Mouse (Mus musculus): ENCODE measurements around the gene Lypd3. TPM values are rescaled to one million over a fixed set of nuclear protein-coding genes. Genes with fewer than 3 reads are reported as not detected.
A peak's percentile ranks its signal among the peaks of the same experiment; 100 is the strongest.

Gene Lypd3
- polyA plus RNA-seq, 1 experiment: 0.06 TPM

DNA sequence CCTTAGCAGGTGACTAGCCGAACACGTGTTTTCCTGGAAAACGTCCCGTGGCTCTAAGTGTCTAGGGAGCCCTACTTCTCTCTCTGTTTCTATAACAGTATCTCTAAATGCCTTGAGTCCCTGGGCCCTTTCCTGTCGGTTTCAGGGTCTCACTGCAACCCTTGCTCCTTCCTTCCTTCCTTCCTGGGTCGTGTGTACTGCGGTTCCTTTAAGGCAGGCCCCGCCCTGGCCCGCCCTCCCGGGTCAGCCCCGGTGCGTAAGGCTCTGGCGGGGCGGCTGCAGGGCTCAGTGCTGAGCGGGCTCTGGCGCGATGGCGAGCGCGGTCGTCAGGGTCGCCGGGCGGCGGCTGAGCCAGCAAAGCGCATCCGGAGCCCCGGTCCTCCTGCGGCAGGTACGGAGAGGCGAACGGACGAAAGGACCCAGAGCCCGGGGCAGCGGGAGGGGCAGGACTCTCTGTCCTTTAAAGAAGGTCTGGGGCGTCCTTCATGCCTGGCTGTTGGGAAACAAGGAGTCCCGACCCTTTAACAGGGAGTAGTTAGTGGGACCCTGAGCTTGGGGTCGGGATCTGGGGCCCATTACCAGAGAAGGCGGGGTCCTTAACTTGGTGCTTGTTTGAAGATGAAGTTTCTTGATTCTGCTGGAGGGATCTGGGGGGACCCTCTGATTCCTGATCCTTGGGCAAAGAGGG lies 42.6 kb upstream of the Lypd3 start:
- no peak for TF ChIP-seq CTCF (IDR thresholded peaks at IDR 0.05; ENCODE audit: control insufficient read depth, insufficient read depth, insufficient replicate concordance, low read depth, low read length)
- TF ChIP-seq POLR2A (IDR thresholded peaks at IDR 0.05; ENCODE audit: control insufficient read depth, low read depth, low read length): no peak
- Histone ChIP-seq H3K27ac (ENCODE audit: control insufficient read depth, insufficient read depth, low read depth, low read length) (no peak overlapping the region), H3K4me1 (ENCODE audit: control insufficient read depth, insufficient read depth, low read length) (peaks cover 11% of the 10 kb centered on the region), H3K4me3 (ENCODE audit: control insufficient read depth, low read depth, low read length) (peak overlapping the region; percentile 79), H3K27me3 (ENCODE audit: control insufficient read depth, insufficient read depth, low read length) (no peaks in the 10 kb centered on the region; the same call in 1 of the 2 replicates), H3K36me3 (ENCODE audit: control insufficient read depth, insufficient read depth, low read length) (no peaks in the 10 kb centered on the region)

DNA sequence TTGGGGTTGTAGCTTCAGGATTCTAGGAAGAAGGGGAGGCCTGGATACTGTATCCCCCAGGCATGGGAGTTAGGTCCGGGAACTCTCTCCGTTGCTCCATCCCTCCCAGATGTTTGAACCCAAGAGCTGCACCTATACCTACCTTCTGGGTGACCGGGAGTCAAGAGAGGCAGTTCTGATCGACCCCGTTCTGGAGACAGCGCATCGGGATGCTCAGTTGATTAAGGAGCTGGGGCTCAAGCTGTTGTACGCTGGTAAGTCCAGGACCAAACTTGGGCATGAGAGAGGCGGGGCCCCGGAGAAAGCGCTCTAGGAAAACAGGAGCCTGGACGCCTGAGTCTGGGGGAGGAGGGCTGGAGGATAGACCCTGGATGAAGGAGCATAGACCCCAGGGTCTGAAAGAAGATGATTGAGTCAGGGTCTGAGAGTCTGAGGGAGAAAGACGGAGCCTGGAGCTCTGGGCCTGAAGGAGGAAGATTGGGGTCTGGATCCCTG lies 42.0 kb upstream of the Lypd3 start:
- TF ChIP-seq POLR2A (IDR thresholded peaks at IDR 0.05; ENCODE audit: control insufficient read depth, low read depth, low read length) (no peak), CTCF (IDR thresholded peaks at IDR 0.05; ENCODE audit: control insufficient read depth, insufficient read depth, insufficient replicate concordance, low read depth, low read length) (no peak)
- H3K27ac ChIP-seq (ENCODE audit: control insufficient read depth, insufficient read depth, low read depth, low read length): no peak overlapping the region

DNA sequence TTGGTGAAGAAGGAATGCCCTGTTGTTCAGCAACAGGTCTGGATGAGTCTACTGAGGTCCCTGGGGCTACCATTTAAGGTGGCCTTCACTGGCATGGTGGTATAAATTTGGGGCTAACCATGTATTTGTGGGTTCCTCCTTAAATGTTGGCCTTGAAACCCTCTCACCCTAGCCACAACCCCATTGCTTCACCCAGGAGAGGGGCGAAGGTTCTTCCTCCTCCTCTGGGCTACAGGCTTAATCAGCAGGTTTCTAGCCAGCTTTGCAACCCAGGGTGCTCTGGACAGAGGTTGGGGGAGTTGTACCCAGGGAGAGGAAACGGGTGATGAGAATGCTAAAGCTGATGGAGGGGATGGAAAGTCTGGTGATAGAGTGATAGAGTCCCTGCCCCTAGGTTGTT lies 40.9 kb upstream of the Lypd3 start:
- no peaks in the 10 kb centered on the region for H3K36me3 ChIP-seq (ENCODE audit: control insufficient read depth, insufficient read depth, low read length)
- TF ChIP-seq CTCF (IDR thresholded peaks at IDR 0.05; ENCODE audit: control insufficient read depth, insufficient read depth, insufficient replicate concordance, low read depth, low read length) (no peak), POLR2A (IDR thresholded peaks at IDR 0.05; ENCODE audit: control insufficient read depth, low read depth, low read length) (no peak)
- H3K4me1 ChIP-seq (ENCODE audit: control insufficient read depth, insufficient read depth, low read length): peaks cover 11% of the 10 kb centered on the region
- H3K4me3 ChIP-seq (ENCODE audit: control insufficient read depth, low read depth, low read length): no peak overlapping the region
- no peak overlapping the region for H3K27ac ChIP-seq (ENCODE audit: control insufficient read depth, insufficient read depth, low read depth, low read length)
- no peaks in the 10 kb centered on the region; the same call in 1 of the 2 replicates for H3K27me3 ChIP-seq (ENCODE audit: control insufficient read depth, insufficient read depth, low read length)

More for the DNA sequence above, 42.0 kb upstream of the Lypd3 start:
- Histone ChIP-seq H3K36me3 (ENCODE audit: control insufficient read depth, insufficient read depth, low read length) (no peaks in the 10 kb centered on the region), H3K4me1 (ENCODE audit: control insufficient read depth, insufficient read depth, low read length) (peaks cover 11% of the 10 kb centered on the region), H3K27me3 (ENCODE audit: control insufficient read depth, insufficient read depth, low read length) (no peaks in the 10 kb centered on the region; the same call in 1 of the 2 replicates), H3K4me3 (ENCODE audit: control insufficient read depth, low read depth, low read length) (peak overlapping the region; percentile 79)

DNA sequence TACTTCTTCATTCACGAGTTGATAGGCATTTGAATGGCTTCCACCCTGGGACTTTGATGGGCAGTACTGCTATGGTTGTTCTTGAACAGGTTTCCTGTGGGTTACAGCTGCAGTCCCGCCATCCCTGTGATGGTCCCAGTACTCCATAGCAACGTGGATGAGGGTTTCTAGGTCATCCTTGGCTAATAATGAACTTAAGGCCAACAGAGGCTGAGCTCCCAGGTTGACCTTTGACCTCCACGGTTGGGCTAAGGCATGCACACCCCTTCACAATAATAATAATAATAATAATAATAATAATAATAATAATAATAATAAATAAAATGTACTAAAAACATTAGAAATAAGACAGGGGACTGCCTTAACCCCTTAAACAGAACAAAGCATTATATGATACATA lies 38.2 kb upstream of the Lypd3 start:
- Histone ChIP-seq H3K4me3 (ENCODE audit: control insufficient read depth, low read depth, low read length) (no peak overlapping the region), H3K4me1 (ENCODE audit: control insufficient read depth, insufficient read depth, low read length) (peaks cover 13% of the 10 kb centered on the region), H3K27ac (ENCODE audit: control insufficient read depth, insufficient read depth, low read depth, low read length) (no peak overlapping the region), H3K27me3 (ENCODE audit: control insufficient read depth, insufficient read depth, low read length) (no peaks in the 10 kb centered on the region; the same call in 1 of the 2 replicates), H3K36me3 (ENCODE audit: control insufficient read depth, insufficient read depth, low read length) (no peaks in the 10 kb centered on the region)
- TF ChIP-seq POLR2A (IDR thresholded peaks at IDR 0.05; ENCODE audit: control insufficient read depth, low read depth, low read length) (no peak), CTCF (IDR thresholded peaks at IDR 0.05; ENCODE audit: control insufficient read depth, insufficient read depth, insufficient replicate concordance, low read depth, low read length) (no peak)

DNA sequence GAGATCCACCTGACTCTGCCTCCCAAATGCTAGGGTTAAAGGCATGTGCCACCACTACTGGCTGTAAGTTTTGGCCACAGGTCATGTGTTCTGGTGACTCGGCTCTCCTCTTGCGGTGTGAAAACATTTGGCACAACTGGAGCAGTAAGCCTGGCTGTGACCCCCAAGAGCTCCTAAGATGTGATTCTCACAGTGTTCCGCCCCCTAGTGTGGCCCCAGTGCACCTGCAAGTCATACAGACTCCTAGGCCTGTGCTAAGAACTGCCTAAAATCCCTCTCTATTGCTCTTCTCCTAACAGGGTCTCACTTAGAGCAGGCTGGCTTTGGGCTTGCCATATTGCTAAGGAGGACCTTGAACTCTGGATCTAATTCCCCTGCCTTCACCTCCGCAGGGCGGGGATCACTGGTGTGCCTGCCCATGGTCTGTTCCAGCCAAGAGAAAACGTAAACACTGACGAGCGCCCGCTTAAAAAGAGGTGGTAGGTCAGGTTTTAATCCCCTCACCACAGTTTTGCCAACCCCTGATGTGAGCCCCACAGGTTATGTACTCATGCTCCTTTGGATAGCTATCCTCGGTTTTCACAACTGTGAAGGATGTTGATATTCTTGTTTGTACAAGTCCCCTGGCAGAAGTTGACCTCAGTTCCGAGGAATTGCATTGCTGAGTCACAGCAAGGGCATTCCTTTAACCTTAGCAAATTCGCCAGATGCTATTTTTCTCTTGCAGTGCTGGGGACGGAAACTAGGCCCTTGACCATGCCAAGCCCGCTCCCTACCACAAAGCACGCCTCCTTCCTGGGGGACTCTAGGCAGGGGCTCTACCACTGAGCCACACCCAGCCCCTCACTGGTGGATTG lies 36.9 kb upstream of the Lypd3 start:
- H3K27me3 ChIP-seq (ENCODE audit: control insufficient read depth, insufficient read depth, low read length): no peaks in the 10 kb centered on the region; the same call in 1 of the 2 replicates
- no peaks in the 10 kb centered on the region for H3K36me3 ChIP-seq (ENCODE audit: control insufficient read depth, insufficient read depth, low read length)
- H3K4me1 ChIP-seq (ENCODE audit: control insufficient read depth, insufficient read depth, low read length): peaks cover 6% of the 10 kb centered on the region
- no peak overlapping the region for H3K27ac ChIP-seq (ENCODE audit: control insufficient read depth, insufficient read depth, low read depth, low read length)
- no peak for TF ChIP-seq CTCF (IDR thresholded peaks at IDR 0.05; ENCODE audit: control insufficient read depth, insufficient read depth, insufficient replicate concordance, low read depth, low read length)
- no peak for TF ChIP-seq POLR2A (IDR thresholded peaks at IDR 0.05; ENCODE audit: control insufficient read depth, low read depth, low read length)
- H3K4me3 ChIP-seq (ENCODE audit: control insufficient read depth, low read depth, low read length): no peak overlapping the region

DNA sequence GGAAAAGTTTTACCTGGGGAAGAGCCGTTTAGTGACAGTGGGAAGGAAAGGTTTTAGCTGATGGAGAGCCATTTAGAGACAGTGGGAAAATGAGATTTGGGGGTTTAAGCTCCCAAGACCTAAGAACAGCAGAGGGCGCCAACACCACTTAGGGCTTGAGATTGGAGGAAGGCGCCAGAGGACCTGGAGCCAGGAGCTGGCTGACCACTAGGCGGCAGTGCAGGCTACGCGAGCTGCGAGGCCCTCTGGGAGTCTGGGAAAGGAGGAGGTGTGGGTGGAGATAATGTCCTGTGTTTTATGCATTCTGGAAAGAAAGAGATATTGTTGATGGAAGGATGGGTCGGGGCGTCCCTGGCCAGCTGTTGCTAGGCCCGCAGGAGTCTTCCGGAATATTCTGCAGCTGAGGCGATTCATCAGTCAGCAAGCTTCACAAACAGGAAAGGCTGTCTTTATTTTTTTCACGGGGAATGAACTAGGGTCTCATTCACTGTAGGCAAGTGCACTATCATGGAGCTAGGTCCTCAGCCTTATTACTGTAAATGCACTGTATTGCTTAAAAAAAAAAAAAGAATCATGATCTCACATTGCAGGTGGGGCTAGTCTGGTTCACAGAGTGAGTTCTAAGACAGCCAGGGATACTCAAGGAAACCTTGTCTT lies 35.3 kb upstream of the Lypd3 start:
- TF ChIP-seq CTCF (IDR thresholded peaks at IDR 0.05; ENCODE audit: control insufficient read depth, insufficient read depth, insufficient replicate concordance, low read depth, low read length) (peak; percentile 99), POLR2A (IDR thresholded peaks at IDR 0.05; ENCODE audit: control insufficient read depth, low read depth, low read length) (no peak)
- Histone ChIP-seq H3K4me1 (ENCODE audit: control insufficient read depth, insufficient read depth, low read length) (peaks cover 2% of the 10 kb centered on the region; the same call in 1 of the 2 replicates), H3K36me3 (ENCODE audit: control insufficient read depth, insufficient read depth, low read length) (no peaks in the 10 kb centered on the region), H3K27ac (ENCODE audit: control insufficient read depth, insufficient read depth, low read depth, low read length) (no peak overlapping the region), H3K27me3 (ENCODE audit: control insufficient read depth, insufficient read depth, low read length) (no peaks in the 10 kb centered on the region), H3K4me3 (ENCODE audit: control insufficient read depth, low read depth, low read length) (peak overlapping the region; percentile 16; the same call in 1 of the 2 replicates)
